Mouse (Mus musculus): ENCODE data around the gene AC124502.3.
"Not testable (repeated sequence)": the region's sequence is repeated elsewhere in the genome, so short reads cannot be mapped to it uniquely, and the experiment has no call there.

The AC124502.3 gene

GRCm38 (mm10) chr19:5083961-5084833 is 45.5 kb downstream of the AC124502.3 start:
- DNase-seq (ENCODE audit: low spot score): no peak

DNA sequence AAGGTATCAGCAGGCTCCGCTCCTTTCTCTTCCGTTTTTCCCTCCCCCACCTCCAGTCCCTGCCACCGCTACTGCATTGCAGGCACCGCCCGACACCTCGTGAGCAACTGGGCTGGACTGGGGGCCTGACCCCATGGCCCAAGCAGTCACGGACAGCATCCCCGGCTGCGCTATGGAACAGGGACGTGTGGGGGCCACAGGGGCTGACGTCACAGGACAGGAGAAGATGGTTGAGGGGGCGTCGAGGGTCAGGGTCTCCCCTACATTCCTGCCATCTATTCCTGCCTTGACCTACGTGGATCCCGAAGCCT is 46.1 kb downstream of the AC124502.3 start:
- DNase-seq (ENCODE audit: low spot score): peak; percentile 62

DNA sequence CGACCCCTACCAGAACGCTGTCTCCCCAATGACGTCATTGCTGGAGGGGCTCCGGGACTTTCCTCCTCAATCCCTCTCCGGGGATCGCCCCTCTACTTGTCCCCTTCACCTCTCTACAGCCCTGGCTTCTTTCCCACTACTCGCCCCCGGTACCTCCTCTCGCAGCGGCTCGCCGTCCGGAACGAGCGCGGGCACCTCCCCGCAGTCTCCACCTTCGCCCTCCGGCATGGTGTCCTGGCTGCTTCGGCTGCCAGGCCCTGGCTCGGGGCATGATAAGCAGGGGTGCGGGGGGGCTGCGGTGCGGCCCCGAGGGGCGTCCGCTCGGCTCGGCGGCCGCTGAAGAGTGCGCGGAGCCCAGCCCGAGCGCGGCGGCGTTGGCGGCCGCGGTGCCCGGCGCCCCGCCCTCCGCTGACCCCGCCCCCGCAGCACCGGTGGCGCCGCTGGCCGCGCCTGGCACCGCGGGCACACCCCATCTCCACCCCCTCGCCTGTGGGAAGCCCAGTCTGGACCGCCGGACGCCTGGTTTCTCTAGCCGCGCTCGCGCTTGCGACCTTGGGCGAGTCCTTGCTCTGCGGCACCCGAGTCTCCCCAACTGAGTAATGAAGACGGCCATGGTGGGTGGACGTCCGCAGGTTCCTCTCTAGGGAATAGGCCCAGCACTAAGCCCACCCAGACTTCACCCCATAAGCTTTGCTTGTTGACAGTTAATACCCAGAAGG is 46.6 kb downstream of the AC124502.3 start, which contains the start of gene Tmem151a:
TSS of gene Tmem151a (minus strand) at position 387 of the 719 bp plus-strand sequence.
- DNase-seq (ENCODE audit: low spot score): peak; percentile 85

DNA sequence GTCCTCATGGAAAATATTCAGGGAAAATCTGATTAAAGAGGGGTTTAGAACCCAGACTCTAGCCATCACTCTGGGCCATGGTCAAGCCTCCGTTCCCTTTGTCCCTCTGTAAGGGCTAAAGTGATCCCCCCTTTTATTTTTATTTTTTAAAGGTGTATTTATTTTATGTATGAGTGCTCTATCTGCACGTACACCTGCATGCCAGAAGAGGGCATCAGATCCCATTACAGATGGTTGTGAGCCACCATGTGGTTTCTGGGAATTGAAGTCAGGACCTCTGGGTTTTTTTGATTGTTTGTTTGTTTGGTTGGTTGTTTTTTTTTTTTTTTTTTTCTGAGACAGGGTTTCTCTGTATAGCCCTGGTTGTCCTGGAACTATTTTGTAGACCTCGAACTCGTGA is 47.8 kb downstream of the AC124502.3 start:
- not testable (repeated sequence) for DNase-seq (ENCODE audit: low spot score)

- peak; percentile 99 for DNase-seq (ENCODE audit: low spot score)
Measured at GRCm38 (mm10) chr19:5087884-5088728, 49.4 kb downstream of the AC124502.3 start, which contains the start of gene Yif1a. Yif1a (plus strand) TSS chr19:5088538.

GRCm38 (mm10) chr19:5089324-5089723 is 50.6 kb downstream of the AC124502.3 start:
- no peak for DNase-seq (ENCODE audit: low spot score)

GRCm38 (mm10) chr19:5092083-5092482 is 53.4 kb downstream of the AC124502.3 start:
- DNase-seq (ENCODE audit: low spot score): no peak

- no peak for DNase-seq (ENCODE audit: low spot score)
Measured at GRCm38 (mm10) chr19:5093481-5094242, 55.0 kb downstream of the AC124502.3 start.

- peak; percentile 97 for DNase-seq (ENCODE audit: low spot score)
Measured at GRCm38 (mm10) chr19:5094243-5094632, 55.5 kb downstream of the AC124502.3 start.

DNA sequence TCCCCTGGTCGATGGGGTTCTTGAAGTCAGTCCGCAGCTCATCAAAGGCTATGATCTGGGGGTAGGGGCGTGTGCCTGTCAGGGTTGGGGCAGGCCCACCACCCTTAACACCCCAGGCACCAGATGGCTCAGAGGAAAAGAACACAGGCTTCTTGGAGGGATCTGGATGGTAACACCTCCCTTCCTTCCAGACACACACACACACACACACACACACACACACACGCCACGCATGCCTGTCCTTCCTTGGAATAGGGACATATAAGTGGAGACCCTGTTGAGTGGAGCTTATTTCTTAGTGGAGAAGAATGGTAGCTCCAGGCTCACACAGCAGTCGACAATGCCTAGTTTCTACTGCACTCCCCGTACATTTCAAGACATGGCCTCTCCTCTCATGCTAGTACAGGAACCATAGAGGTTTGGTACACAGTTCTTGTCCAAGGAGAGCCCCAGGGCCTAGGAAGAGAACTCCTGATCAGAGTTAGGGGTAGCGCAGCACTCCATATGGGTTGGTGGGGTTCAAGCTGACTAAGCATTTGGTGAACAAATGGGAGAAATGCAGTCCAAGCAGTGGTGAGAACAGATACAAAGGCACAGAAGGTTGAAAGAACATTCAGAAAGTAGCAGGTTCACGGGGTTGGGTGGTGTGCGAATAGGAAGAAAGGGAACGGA is 56.2 kb downstream of the AC124502.3 start:
- DNase-seq (ENCODE audit: low spot score): peak; percentile 34

- DNase-seq (ENCODE audit: low spot score): no peak
Measured at GRCm38 (mm10) chr19:5095887-5096474, 57.3 kb downstream of the AC124502.3 start.

DNA sequence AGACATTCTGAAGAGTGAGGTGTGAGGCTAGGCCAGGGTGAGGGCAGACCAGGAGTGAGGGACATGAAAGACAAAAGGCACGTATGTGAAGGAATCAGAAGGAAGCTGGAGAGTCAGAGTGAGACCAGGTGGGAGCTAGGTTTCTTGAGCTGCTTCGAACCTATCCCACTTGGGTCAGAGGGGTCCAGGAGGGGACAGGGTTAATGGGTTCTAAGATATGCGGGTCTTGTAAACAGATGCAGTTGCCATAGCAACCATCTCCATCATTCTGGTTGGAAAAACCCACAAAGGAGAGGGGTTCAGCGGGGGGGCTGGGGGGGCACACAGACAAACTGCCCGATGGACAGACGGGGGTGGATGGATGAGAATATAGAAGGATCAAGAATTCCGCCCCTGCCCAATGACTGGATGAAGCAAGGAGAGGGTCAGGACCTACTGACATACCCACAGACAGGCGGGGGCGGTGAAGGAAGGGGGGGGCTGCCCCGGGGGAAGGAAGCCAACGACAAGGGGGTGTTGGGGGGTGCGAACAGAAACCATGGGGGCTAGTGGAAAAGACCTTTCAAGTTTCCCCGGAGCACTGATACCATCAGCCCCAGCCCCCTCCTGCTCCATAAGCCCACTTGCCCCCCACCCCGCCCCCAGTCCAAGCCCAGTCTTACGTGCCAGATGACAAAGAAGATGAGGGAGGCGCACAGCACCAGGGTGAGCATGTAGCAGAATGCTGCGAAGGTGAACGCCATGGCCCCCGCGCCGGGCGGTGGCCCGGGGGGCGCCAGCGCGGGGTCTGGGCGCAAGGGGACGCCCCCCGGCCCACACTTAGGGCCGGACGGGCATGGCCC is 59.1 kb downstream of the AC124502.3 start:
- DNase-seq (ENCODE audit: low spot score): no peak

DNA sequence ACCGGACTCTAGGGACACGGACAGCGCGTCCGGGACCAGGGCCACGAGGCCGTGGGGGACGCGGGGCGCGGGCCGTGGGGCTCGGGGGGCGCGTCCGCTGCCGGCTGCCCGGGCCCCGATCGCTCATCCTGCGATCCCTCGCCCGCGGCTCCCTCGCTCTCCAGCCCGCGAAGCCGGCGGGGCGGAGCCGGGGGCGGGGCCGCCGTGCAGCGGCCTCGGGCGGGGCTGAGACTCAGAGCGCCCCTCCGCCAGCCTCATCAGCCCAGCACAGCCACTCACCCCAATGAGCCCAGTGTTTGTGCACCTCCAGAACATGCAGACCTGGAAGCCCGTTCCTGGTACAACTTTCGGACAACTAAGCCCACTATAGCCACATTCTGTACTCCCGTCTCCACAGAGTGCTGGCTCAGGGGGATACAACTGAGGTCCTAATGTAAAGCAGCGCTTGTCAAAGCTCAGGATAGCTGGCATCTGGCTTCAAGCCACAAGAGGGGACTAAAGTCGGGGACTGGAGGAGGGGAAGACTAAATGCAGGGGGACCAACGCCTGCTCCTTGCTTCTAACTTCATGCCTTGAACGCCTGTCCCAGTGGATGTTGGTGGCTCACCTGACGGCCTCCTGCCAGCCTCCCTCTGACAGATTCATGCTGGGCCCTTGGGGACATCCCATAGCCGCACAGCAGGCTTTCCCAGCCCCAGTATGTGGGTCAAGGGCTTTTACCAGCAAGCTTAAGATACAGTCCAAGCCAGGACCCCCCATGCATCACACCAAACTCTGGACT is 59.9 kb downstream of the AC124502.3 start, which contains the start of gene Cnih2:
TSS of gene Cnih2 (minus strand) at position 159 of the 781 bp plus-strand sequence.
- DNase-seq (ENCODE audit: low spot score): peak; percentile 68
